Mouse (Mus musculus) layer of hippocampus, postnatal 14 days (tissue): ENCODE results near the gene Gm21985. TPM values are rescaled to one million over a fixed set of nuclear protein-coding genes. Genes with fewer than 3 reads are reported as not detected.
"Not testable (repeated sequence)": the region's sequence is repeated elsewhere in the genome, so short reads cannot be mapped to it uniquely, and the experiment has no call there.

Experiments
- DNase-seq, 2 experiments: peaks; one replicate each; pipeline ENCODE4 v3.0.0; 2021 to 2022; ENCODE audit warnings: low spot score in 2 of 2, mixed read lengths in 1 of 2
- total RNA-seq, 2 experiments: library from RNA; stranded (reverse); gene quantifications; 2 replicates each; pipeline ENCODE4 v1.2.3; 2021

Gm21985 gene
- total RNA-seq, 2 experiments from 2014 or later, result 0.98 to 1.8 TPM

GRCm38 (mm10) chr2:112391346-112392000 lies 125.4 kb downstream of the Gm21985 start:
- DNase-seq, result no peak

GRCm38 (mm10) chr2:112392689-112393088 lies 126.6 kb downstream of the Gm21985 start:
- DNase-seq, result no peak

GRCm38 (mm10) chr2:112393958-112394357 lies 127.8 kb downstream of the Gm21985 start:
- DNase-seq, result no peak

GRCm38 (mm10) chr2:112396649-112397048 lies 130.5 kb downstream of the Gm21985 start:
- DNase-seq, result no peak

- no peak for DNase-seq
These were observed 140.9 kb downstream of the Gm21985 start for GRCm38 (mm10) chr2:112407030-112407429.

GRCm38 (mm10) chr2:112425308-112425707 lies 159.2 kb downstream of the Gm21985 start:
- no peak for DNase-seq

GRCm38 (mm10) chr2:112428534-112428933 lies 162.4 kb downstream of the Gm21985 start:
- DNase-seq, result not testable (repeated sequence)

- DNase-seq, result no peak
These were observed 163.6 kb downstream of the Gm21985 start for GRCm38 (mm10) chr2:112429665-112430064.

- no peak for DNase-seq
These were observed 164.3 kb downstream of the Gm21985 start for GRCm38 (mm10) chr2:112430403-112430802.

- DNase-seq, result no peak
These were observed 166.4 kb downstream of the Gm21985 start for GRCm38 (mm10) chr2:112432523-112432922.

GRCm38 (mm10) chr2:112433359-112433758 lies 167.2 kb downstream of the Gm21985 start:
- no peak for DNase-seq

GRCm38 (mm10) chr2:112436292-112436691 lies 170.2 kb downstream of the Gm21985 start:
- DNase-seq, result no peak

- no peak for DNase-seq
These were observed 171.5 kb downstream of the Gm21985 start for GRCm38 (mm10) chr2:112437589-112437988.

GRCm38 (mm10) chr2:112443491-112443890 lies 177.4 kb downstream of the Gm21985 start:
- DNase-seq, result no peak

- no peak for DNase-seq
These were observed 179.4 kb downstream of the Gm21985 start for GRCm38 (mm10) chr2:112445511-112445910.

GRCm38 (mm10) chr2:112448046-112448445 lies 181.9 kb downstream of the Gm21985 start:
- DNase-seq, result not testable (repeated sequence)

GRCm38 (mm10) chr2:112448510-112449059 lies 182.5 kb downstream of the Gm21985 start:
- no peak for DNase-seq

GRCm38 (mm10) chr2:112449597-112450296 lies 183.6 kb downstream of the Gm21985 start:
- peak in 1 of 2 experiments; percentile 22 for DNase-seq

GRCm38 (mm10) chr2:112452513-112452912 lies 186.4 kb downstream of the Gm21985 start:
- not testable (repeated sequence) for DNase-seq

GRCm38 (mm10) chr2:112454125-112454861 lies 188.2 kb downstream of the Gm21985 start:
- DNase-seq, result no peak

- peak; percentile 96 for DNase-seq
These were observed 188.9 kb downstream of the Gm21985 start, which contains the start of gene Emc7 for GRCm38 (mm10) chr2:112454862-112455564. Gene Emc7 (plus strand): TSS chr2:112454997.
